Mouse (Mus musculus): ENCODE measurements around the gene Eif5a. TPM values are rescaled to one million over a fixed set of nuclear protein-coding genes. Genes with fewer than 3 reads are reported as not detected.

The Eif5a gene
- polyA plus RNA-seq (2015; fragmentation: Nextera tagmentation; extraction: Ambion mirVana): 1,142 and 1,181 TPM in 2 replicates

- Histone ChIP-seq H3K36me3 (ENCODE audit: control insufficient read depth, insufficient read depth) (peaks cover 17% of the 10 kb centered on the region), H3K9me3 (ENCODE audit: control insufficient read depth, low read length) (no peaks in the 10 kb centered on the region), H3K27ac (ENCODE audit: low read length) (peak within 1 kb of the TSS; percentile 98), H3K4me3 (replicated peaks; ENCODE audit: low read length) (peak within 1 kb of the TSS; percentile 87), H3K9ac (replicated peaks; ENCODE audit: low read depth, low read length) (peak within 1 kb of the TSS; percentile 89), H3K27me3 (replicated peaks; ENCODE audit: control insufficient read depth, insufficient read depth, low read length) (no peaks in the 10 kb centered on the region), H3K4me2 (ENCODE audit: low read length) (peak within 1 kb of the TSS; percentile 97), H3K4me1 (replicated peaks; ENCODE audit: control insufficient read depth, insufficient read depth, low read length) (peaks cover 21% of the 10 kb centered on the region)
- WGBS: under 1% methylated on average over 78 of the region's 78 CpGs
- ATAC-seq: peak; percentile 98
Measured at GRCm38 (mm10) chr11:69921114-69922011, at the start of gene Eif5a. TSS of gene Eif5a (minus strand) at chr11:69921958.

GRCm38 (mm10) chr11:69970775-69971174 lies 49.0 kb upstream of the Eif5a start:
- peaks cover 45% of the 10 kb centered on the region for H3K36me3 ChIP-seq (ENCODE audit: control insufficient read depth, insufficient read depth)
- no peak for ATAC-seq
- H3K9ac ChIP-seq (replicated peaks; ENCODE audit: low read depth, low read length): no peak overlapping the region
- no peak overlapping the region for H3K4me3 ChIP-seq (replicated peaks; ENCODE audit: low read length)
- H3K27me3 ChIP-seq (replicated peaks; ENCODE audit: control insufficient read depth, insufficient read depth, low read length): peaks cover 23% of the 10 kb centered on the region
- H3K27ac ChIP-seq (ENCODE audit: low read length): no peak overlapping the region
- H3K4me1 ChIP-seq (replicated peaks; ENCODE audit: control insufficient read depth, insufficient read depth, low read length): peaks cover 6% of the 10 kb centered on the region
- no peak overlapping the region for H3K4me2 ChIP-seq (ENCODE audit: low read length)
- no peaks in the 10 kb centered on the region for H3K9me3 ChIP-seq (ENCODE audit: control insufficient read depth, low read length)
- 83% methylated on average over 3 of the region's 3 CpGs for WGBS

- Histone ChIP-seq H3K4me1 (replicated peaks; ENCODE audit: control insufficient read depth, insufficient read depth, low read length) (peaks cover 6% of the 10 kb centered on the region), H3K27ac (ENCODE audit: low read length) (no peak overlapping the region), H3K4me3 (replicated peaks; ENCODE audit: low read length) (no peak overlapping the region), H3K27me3 (replicated peaks; ENCODE audit: control insufficient read depth, insufficient read depth, low read length) (peaks cover 27% of the 10 kb centered on the region), H3K9me3 (ENCODE audit: control insufficient read depth, low read length) (no peaks in the 10 kb centered on the region), H3K4me2 (ENCODE audit: low read length) (no peak overlapping the region), H3K9ac (replicated peaks; ENCODE audit: low read depth, low read length) (no peak overlapping the region), H3K36me3 (ENCODE audit: control insufficient read depth, insufficient read depth) (peaks cover 45% of the 10 kb centered on the region)
- 87% methylated on average over 6 of the region's 6 CpGs for WGBS
- no peak for ATAC-seq
Measured at GRCm38 (mm10) chr11:69970222-69970621, 48.5 kb upstream of the Eif5a start.

- WGBS: 90% methylated on average over 4 of the region's 4 CpGs
- Histone ChIP-seq H3K4me2 (ENCODE audit: low read length) (no peak overlapping the region), H3K36me3 (ENCODE audit: control insufficient read depth, insufficient read depth) (peaks cover 33% of the 10 kb centered on the region), H3K27me3 (replicated peaks; ENCODE audit: control insufficient read depth, insufficient read depth, low read length) (peaks cover 36% of the 10 kb centered on the region), H3K27ac (ENCODE audit: low read length) (no peak overlapping the region), H3K4me3 (replicated peaks; ENCODE audit: low read length) (no peak overlapping the region), H3K4me1 (replicated peaks; ENCODE audit: control insufficient read depth, insufficient read depth, low read length) (peaks cover 6% of the 10 kb centered on the region), H3K9me3 (ENCODE audit: control insufficient read depth, low read length) (no peaks in the 10 kb centered on the region), H3K9ac (replicated peaks; ENCODE audit: low read depth, low read length) (no peak overlapping the region)
- ATAC-seq: no peak
Measured at GRCm38 (mm10) chr11:69968793-69969192, 47.0 kb upstream of the Eif5a start.

GRCm38 (mm10) chr11:69966860-69967517 lies 45.2 kb upstream of the Eif5a start:
- H3K4me1 ChIP-seq (replicated peaks; ENCODE audit: control insufficient read depth, insufficient read depth, low read length): peaks cover 6% of the 10 kb centered on the region
- H3K36me3 ChIP-seq (ENCODE audit: control insufficient read depth, insufficient read depth): peaks cover 25% of the 10 kb centered on the region
- H3K9me3 ChIP-seq (ENCODE audit: control insufficient read depth, low read length): no peaks in the 10 kb centered on the region
- ATAC-seq: no peak
- H3K4me2 ChIP-seq (ENCODE audit: low read length): peak overlapping the region; percentile 35
- WGBS: 38% methylated on average over 17 of the region's 17 CpGs
- peak overlapping the region; percentile 16 for H3K4me3 ChIP-seq (replicated peaks; ENCODE audit: low read length)
- peaks cover 52% of the 10 kb centered on the region for H3K27me3 ChIP-seq (replicated peaks; ENCODE audit: control insufficient read depth, insufficient read depth, low read length)
- no peak overlapping the region for H3K27ac ChIP-seq (ENCODE audit: low read length)
- 0 out of 2 replicates have a peak overlapping the region, but pooled peaks have one; percentile 6 for H3K9ac ChIP-seq (replicated peaks; ENCODE audit: low read depth, low read length)

- Histone ChIP-seq H3K4me2 (ENCODE audit: low read length) (peak overlapping the region; percentile 35), H3K27ac (ENCODE audit: low read length) (no peak overlapping the region), H3K27me3 (replicated peaks; ENCODE audit: control insufficient read depth, insufficient read depth, low read length) (peaks cover 52% of the 10 kb centered on the region), H3K36me3 (ENCODE audit: control insufficient read depth, insufficient read depth) (peaks cover 20% of the 10 kb centered on the region), H3K9me3 (ENCODE audit: control insufficient read depth, low read length) (no peaks in the 10 kb centered on the region), H3K4me3 (replicated peaks; ENCODE audit: low read length) (peak overlapping the region; percentile 16), H3K4me1 (replicated peaks; ENCODE audit: control insufficient read depth, insufficient read depth, low read length) (peaks cover 6% of the 10 kb centered on the region), H3K9ac (replicated peaks; ENCODE audit: low read depth, low read length) (0 out of 2 replicates have a peak overlapping the region, but pooled peaks have one; percentile 6)
- no peak for ATAC-seq
- WGBS: 2% methylated on average over 58 of the region's 59 CpGs
Measured at GRCm38 (mm10) chr11:69966006-69966859, 44.5 kb upstream of the Eif5a start.

GRCm38 (mm10) chr11:69965271-69966005 lies 43.7 kb upstream of the Eif5a start:
- peaks cover 17% of the 10 kb centered on the region for H3K36me3 ChIP-seq (ENCODE audit: control insufficient read depth, insufficient read depth)
- no peaks in the 10 kb centered on the region for H3K9me3 ChIP-seq (ENCODE audit: control insufficient read depth, low read length)
- H3K4me3 ChIP-seq (replicated peaks; ENCODE audit: low read length): no peak overlapping the region; the same call in 1 of the 2 replicates
- ATAC-seq: no peak
- H3K4me2 ChIP-seq (ENCODE audit: low read length): no peak overlapping the region
- no peak overlapping the region for H3K27ac ChIP-seq (ENCODE audit: low read length)
- peaks cover 6% of the 10 kb centered on the region for H3K4me1 ChIP-seq (replicated peaks; ENCODE audit: control insufficient read depth, insufficient read depth, low read length)
- peaks cover 52% of the 10 kb centered on the region for H3K27me3 ChIP-seq (replicated peaks; ENCODE audit: control insufficient read depth, insufficient read depth, low read length)
- WGBS: 2% methylated on average over 49 of the region's 49 CpGs
- H3K9ac ChIP-seq (replicated peaks; ENCODE audit: low read depth, low read length): no peak overlapping the region

GRCm38 (mm10) chr11:69964650-69965270 lies 43.0 kb upstream of the Eif5a start, which contains the start of gene Cldn7:
TSS of gene Cldn7 (plus strand) at chr11:69964779.
- H3K9ac ChIP-seq (replicated peaks; ENCODE audit: low read depth, low read length): no peak within 1 kb of the TSS
- no peak within 1 kb of the TSS for H3K4me2 ChIP-seq (ENCODE audit: low read length)
- H3K4me1 ChIP-seq (replicated peaks; ENCODE audit: control insufficient read depth, insufficient read depth, low read length): peaks cover 6% of the 10 kb centered on the region
- 10% methylated on average over 24 of the region's 24 CpGs for WGBS
- H3K4me3 ChIP-seq (replicated peaks; ENCODE audit: low read length): no peak within 1 kb of the TSS; the same call in 1 of the 2 replicates
- no peaks in the 10 kb centered on the region for H3K9me3 ChIP-seq (ENCODE audit: control insufficient read depth, low read length)
- no peak within 1 kb of the TSS for H3K27ac ChIP-seq (ENCODE audit: low read length)
- peaks cover 52% of the 10 kb centered on the region for H3K27me3 ChIP-seq (replicated peaks; ENCODE audit: control insufficient read depth, insufficient read depth, low read length)
- H3K36me3 ChIP-seq (ENCODE audit: control insufficient read depth, insufficient read depth): peaks cover 13% of the 10 kb centered on the region
- no peak for ATAC-seq
